Mouse (Mus musculus): ENCODE measurements around the gene Mettl9. TPM values are rescaled to one million over a fixed set of nuclear protein-coding genes. Genes with fewer than 3 reads are reported as not detected.

Mettl9 gene
- polyA plus RNA-seq, 1 experiment from 2014 or later, result 243 TPM

Other genes with a start within 250 kb of the Mettl9 start
- gene Gm5737, start 222.1 kb upstream of the Mettl9 start, polyA plus RNA-seq (2015; fragmentation: Nextera tagmentation; extraction: Ambion mirVana), result not detected in 2 replicates
- 33.3 and 36.3 TPM in 2 replicates for gene Eef2k, start 191.6 kb upstream of the Mettl9 start, polyA plus RNA-seq (2015; fragmentation: Nextera tagmentation; extraction: Ambion mirVana)
- gene Polr3e, start 116.7 kb upstream of the Mettl9 start, polyA plus RNA-seq (2015; fragmentation: Nextera tagmentation; extraction: Ambion mirVana), result 40.0 and 41.9 TPM in 2 replicates
- gene Cdr2, start 52.1 kb upstream of the Mettl9 start, polyA plus RNA-seq (2015; fragmentation: Nextera tagmentation; extraction: Ambion mirVana), result 13.3 and 13.9 TPM in 2 replicates
- 0.25 TPM in 1 of 2 replicates, not detected in the other for gene Mfsd13b, start 51.9 kb upstream of the Mettl9 start, polyA plus RNA-seq (2015; fragmentation: Nextera tagmentation; extraction: Ambion mirVana)
- 1.3 and 1.7 TPM in 2 replicates for gene Igsf6, start 40.1 kb downstream of the Mettl9 start, polyA plus RNA-seq (2015; fragmentation: Nextera tagmentation; extraction: Ambion mirVana)
- gene Otoa, start 47.2 kb downstream of the Mettl9 start, polyA plus RNA-seq (2015; fragmentation: Nextera tagmentation; extraction: Ambion mirVana), result 0.13 and 0.18 TPM in 2 replicates

Measured in limb, embryonic 13.5 days (tissue).